Mouse (Mus musculus) neutrophil, adult 83 days (primary cell): Measurements from ENCODE around the gene Ezh1. TPM values are rescaled to one million over a fixed set of nuclear protein-coding genes. Genes with fewer than 3 reads are reported as not detected.

Experiments used
- total RNA-seq, 2 experiments: library from RNA; stranded (reverse); gene quantifications; one replicate each; pipeline ENCODE4 v1.2.4; 2023

Ezh1 gene
- 10 to 100 TPM; 40.5 to 48.5 TPM for total RNA-seq

DNA sequence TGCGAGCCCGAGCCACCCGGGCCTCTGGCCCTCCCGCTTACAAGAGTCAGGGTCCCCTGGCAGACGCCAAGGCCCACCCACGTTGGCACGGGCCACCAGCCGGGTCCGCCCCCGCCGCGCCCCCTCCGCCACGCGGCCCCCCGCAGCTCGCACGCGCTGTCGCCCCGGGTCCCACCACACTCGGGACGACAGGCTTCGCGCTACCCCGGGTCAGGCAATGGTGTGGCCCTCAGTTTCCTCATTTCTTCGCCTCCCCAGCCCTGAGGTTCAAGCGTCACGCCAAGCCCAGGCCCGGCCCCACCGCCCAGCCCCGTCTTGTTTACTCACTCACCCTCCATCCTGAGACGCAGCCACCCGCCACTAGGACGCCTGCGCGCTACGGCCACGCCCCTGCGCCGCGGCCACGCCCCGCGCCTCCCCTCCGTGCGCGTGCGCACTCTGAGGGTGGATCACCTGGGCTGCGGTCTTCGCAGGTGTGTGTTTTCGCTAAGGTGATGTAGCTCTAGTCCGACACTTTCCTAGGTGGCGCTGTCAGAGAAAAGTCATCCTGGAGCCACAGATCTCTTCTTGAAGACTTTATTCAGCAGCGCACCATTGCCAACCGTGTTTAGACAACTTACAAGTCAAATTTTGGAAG, at the start of gene Ezh1:
Ezh1 (minus strand) TSS at position 399 of the 637 bp plus-strand sequence.

DNA sequence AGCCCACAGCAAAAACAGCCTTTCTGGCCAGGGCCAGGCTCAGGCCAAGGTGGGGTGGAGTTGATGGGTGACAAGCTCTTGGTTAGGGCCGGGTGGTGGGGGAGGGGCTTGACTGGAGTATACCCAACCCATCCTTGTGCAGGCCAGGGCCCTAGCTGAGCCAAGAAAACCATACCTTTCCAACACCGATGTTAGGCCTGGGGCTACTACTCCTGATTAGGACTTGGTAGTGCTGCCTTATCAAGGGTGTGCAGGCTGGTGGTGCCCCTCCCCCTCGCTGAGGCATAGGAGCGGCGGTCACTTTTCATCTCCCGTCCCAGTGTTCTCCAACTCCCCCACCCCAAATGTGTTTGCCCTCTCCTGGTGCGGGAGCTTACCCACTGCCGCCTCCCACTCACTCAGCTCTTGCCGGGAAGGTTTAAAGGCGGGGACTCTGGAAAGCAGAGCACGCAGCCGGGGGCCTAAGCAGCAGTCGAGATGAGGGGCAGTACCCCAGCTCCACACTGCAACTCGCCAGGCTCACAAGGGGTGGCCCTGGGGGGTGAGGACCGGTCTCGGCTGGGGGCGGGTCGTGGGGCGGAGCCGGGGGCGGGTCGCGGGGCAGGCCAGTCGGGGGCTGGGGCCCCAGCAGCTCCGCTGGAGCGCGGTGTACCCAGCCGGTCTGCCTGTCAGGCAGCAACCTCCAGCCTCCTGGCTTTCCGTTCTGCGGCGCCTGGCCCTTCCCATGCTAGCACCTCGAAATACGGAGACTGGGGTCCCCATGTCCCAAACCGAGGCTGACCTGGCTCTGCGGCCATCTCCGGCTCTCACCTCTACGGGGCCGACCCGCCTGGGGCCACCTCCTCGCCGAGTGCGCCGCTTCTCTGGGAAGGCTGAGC, 33.9 kb upstream of the Ezh1 start, which contains the start of gene Wnk4:
Wnk4 (plus strand) TSS at position 620 of the 878 bp plus-strand sequence.

DNA sequence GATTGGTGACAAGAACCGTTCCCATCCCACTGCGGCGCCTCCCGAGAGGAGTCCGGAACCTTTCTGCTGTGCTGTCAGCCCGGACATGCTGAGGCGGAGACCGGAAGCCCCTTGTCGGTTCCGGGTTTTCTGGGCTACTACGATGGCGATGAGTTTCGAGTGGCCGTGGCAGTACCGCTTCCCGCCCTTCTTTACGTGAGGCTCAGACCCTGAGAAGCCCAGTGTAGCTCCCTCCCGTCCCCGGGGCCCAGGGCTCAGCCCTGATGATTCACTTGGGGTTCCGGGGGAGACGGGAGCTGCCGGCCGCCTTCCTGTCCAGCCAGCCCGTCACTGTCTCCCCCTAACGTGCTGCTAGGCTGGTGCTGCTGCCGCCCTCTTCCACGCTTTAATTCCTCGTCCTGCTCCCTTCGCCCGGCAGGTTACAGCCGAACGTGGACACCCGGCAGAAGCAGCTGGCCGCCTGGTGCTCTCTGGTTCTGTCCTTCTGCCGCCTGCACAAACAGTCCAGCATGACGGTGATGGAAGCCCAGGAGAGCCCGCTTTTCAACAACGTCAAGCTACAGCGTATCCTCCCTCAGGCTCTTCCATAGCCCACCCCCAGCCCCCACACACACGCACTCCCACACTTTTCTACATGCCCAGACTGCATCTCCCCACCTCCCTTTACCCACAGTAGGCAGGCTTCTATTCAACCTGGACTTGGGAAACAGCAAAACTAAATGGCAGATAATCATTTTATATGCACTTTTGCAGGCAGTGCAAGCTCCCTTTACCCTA, 27.5 kb upstream of the Ezh1 start, which contains the start of gene Vps25:
Vps25 (plus strand) TSS at position 95 of the 777 bp plus-strand sequence.

GRCm38 (mm10) chr11:101245855-101246701, 19.8 kb upstream of the Ezh1 start, which contains the start of gene Ramp2:
TSS of gene Ramp2 (plus strand) at chr11:101246028.

DNA sequence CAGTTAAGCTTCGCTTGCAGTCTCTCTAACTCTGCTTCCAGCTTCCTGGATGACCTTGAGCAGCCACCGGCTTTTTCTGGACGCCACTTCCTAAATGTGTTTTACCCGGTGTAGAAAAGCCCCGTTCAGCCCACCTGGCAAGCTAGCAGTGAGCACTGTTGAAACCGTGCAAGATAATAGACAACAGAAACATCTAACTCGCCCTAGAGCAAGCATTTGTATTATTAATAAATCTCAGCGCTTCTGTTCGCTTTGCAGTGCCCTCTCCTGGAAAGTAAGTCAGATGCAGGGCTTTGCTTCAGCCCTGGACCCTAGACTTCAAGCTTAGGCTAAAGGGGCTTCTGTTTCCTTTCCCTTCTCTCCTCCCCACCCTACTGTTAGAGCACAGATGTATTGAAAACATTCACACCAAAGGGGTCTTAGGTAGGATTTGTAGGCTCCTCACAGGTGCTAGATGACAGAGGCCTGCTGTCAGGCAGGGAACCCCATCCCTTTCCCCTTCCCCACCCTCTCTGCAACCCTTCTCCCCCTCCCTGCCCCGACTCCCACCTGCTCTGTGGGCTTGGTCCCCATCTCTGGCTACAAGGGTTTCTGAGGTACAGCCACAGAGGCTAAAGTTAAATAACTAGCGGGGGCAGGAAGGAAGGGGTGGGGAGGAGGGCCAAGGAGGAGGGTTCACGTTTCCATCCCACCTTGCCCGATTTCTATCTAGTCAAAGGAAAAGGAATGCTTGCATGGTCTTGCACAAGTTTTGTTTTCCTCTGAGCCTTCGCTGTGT, 51.2 kb downstream of the Ezh1 start, which contains the start of gene Ccr10:
Ccr10 (minus strand) TSS at position 593 of the 778 bp plus-strand sequence.

DNA sequence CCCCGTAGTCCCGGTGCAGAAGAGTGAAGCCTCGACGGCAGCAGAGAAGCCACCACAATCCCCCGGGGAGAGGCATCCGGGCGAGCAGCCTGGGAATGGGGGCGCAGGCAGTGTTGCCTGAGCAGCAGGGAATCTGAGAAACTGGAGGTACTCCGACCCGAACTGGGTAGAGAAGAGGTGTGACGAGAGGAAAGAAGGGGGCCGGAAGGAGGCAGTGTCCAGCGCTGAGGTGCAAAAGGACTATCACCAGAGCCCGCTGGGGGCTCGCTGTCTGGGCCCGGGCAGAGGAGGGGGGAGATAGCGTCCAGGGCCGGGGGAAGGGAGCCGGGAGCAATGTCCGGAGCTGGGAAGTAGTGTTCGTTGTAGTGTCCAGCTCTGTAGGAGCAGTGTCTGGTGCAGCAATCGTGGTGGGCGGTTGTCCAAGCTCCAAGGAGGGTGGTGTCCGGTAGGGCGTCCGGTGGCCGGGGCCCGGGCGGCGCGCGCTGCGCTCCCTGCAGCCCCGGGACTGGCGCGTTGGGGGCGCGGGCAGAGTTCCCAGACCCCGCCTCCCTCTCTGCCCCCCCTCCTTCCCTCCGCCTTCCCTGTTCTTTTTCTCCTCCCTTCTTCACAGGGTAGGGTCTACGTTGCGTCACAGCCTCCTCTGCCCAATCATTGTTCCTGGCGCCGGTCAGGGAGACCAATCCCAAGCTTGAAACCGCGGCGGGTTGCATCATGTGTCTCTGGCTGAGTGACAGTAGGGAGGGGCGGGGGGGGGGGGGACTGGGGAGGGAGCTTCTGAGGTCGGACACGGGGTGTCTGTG, 55.3 kb downstream of the Ezh1 start, which contains the start of gene Plekhh3:
Plekhh3 (minus strand) TSS at position 541 of the 800 bp plus-strand sequence.

GRCm38 (mm10) chr11:101170354-101170810, 55.9 kb downstream of the Ezh1 start, which contains the start of gene Cntnap1:
TSS of gene Cntnap1 (plus strand) at chr11:101170523.

GRCm38 (mm10) chr11:101155728-101156371, 70.4 kb downstream of the Ezh1 start, which contains the start of gene Tubg2:
TSS of gene Tubg2 (plus strand) at chr11:101155907.

Other genes starting within 250 kb of the Ezh1 start
- gene Atp6v0a1, start 217.0 kb downstream of the Ezh1 start, total RNA-seq = 100 to 1,000 TPM in 1 of 2 experiments, 10 to 100 TPM in 1; 91.3 to 101 TPM
- gene Naglu, start 156.5 kb downstream of the Ezh1 start, total RNA-seq = 1 to 10 TPM; 7.5 to 8.9 TPM
- 1 to 10 TPM in 1 of 2 experiments, under 1 TPM in 1; 0.59 to 1.1 TPM for gene Hsd17b1, start 148.1 kb downstream of the Ezh1 start, total RNA-seq
- 10 to 100 TPM; 13.1 to 15.3 TPM for gene Coasy, start 143.9 kb downstream of the Ezh1 start, total RNA-seq
- 10 to 100 TPM; 44.8 to 49.5 TPM for gene Mlx, start 139.2 kb downstream of the Ezh1 start, total RNA-seq
- 1 to 10 TPM; 6.7 to 8.6 TPM for gene Psmc3ip, start 131.0 kb downstream of the Ezh1 start, total RNA-seq
- gene Retreg3, start 106.6 kb downstream of the Ezh1 start, total RNA-seq = 10 to 100 TPM; 29.7 to 32.7 TPM
- 10 to 100 TPM; 17.5 to 20.9 TPM for gene Tubg1, start 106.5 kb downstream of the Ezh1 start, total RNA-seq
- gene Tubg2, start 70.6 kb downstream of the Ezh1 start, total RNA-seq = 1 to 10 TPM; 1.8 to 2.7 TPM
- under 1 TPM; 0.64 to 0.99 TPM for gene Cntnap1, start 55.9 kb downstream of the Ezh1 start, total RNA-seq
- gene Plekhh3, start 55.1 kb downstream of the Ezh1 start, total RNA-seq = 1 to 10 TPM; 2.9 to 3.2 TPM
- gene Ccr10, start 51.0 kb downstream of the Ezh1 start, total RNA-seq = under 1 TPM; 0.77 to 0.83 TPM
- gene Ramp2, start 19.6 kb upstream of the Ezh1 start, total RNA-seq = not detected
- 10 to 100 TPM; 59.3 to 60.8 TPM for gene Vps25, start 27.2 kb upstream of the Ezh1 start, total RNA-seq
- gene Wnk4, start 34.1 kb upstream of the Ezh1 start, total RNA-seq = 1 to 10 TPM in 1 of 2 experiments, under 1 TPM in 1; 0.93 to 1.4 TPM
- gene Cntd1, start 52.5 kb upstream of the Ezh1 start, total RNA-seq = 1 to 10 TPM; 1.1 TPM
- 10 to 100 TPM; 28.9 to 32.6 TPM for gene Coa3, start 52.7 kb upstream of the Ezh1 start, total RNA-seq
- 100 to 1,000 TPM; 134 to 148 TPM for gene Becn1, start 75.8 kb upstream of the Ezh1 start, total RNA-seq
- gene Psme3, start 89.8 kb upstream of the Ezh1 start, total RNA-seq = 10 to 100 TPM; 71.5 to 76.8 TPM
- 1 to 10 TPM; 3.7 to 4.9 TPM for gene Aoc2, start 98.6 kb upstream of the Ezh1 start, total RNA-seq
- gene Aoc3, start 104.1 kb upstream of the Ezh1 start, total RNA-seq = under 1 TPM; 0.13 to 0.18 TPM
- gene G6pc, start 141.1 kb upstream of the Ezh1 start, total RNA-seq = not detected
- gene Aarsd1, start 191.2 kb upstream of the Ezh1 start, total RNA-seq = 10 to 100 TPM; 17.1 to 19.2 TPM
- gene Gm27029, start 198.3 kb upstream of the Ezh1 start, total RNA-seq = 1 to 10 TPM; 1.6 to 2.0 TPM
- gene Rundc1, start 198.6 kb upstream of the Ezh1 start, total RNA-seq = 1 to 10 TPM; 6.6 to 7.7 TPM
- under 1 TPM; 0.35 to 0.82 TPM for gene Ptges3l, start 198.9 kb upstream of the Ezh1 start, total RNA-seq
- gene Rpl27, start 215.8 kb upstream of the Ezh1 start, total RNA-seq = 10 to 100 TPM; 45.5 to 47.2 TPM
- gene Ifi35, start 221.9 kb upstream of the Ezh1 start, total RNA-seq = 10 to 100 TPM; 16.4 to 21.7 TPM
- under 1 TPM in 1 of 2 experiments, not detected in 1; 0.61 TPM for gene Rnd2, start 238.5 kb upstream of the Ezh1 start, total RNA-seq
- 10 to 100 TPM; 14.6 to 16.3 TPM for gene Vat1, start 239.8 kb upstream of the Ezh1 start, total RNA-seq